Mouse (Mus musculus) heart, embryonic 14.5 days (tissue): ENCODE measurements around the gene Tmc1. TPM values are rescaled to one million over a fixed set of nuclear protein-coding genes. Genes with fewer than 3 reads are reported as not detected.

Experiments
- ATAC-seq: fragments of 200-750 bp; cut with Nextera tagmentation; 2 replicates; pipeline ENCODE4 v1.8.0; 2017; ENCODE audit warnings: low read depth, moderate TSS enrichment; ENCODE audit not compliant: insufficient number of reproducible peaks, insufficient read depth, low FRiP score
- H3K27ac ChIP-seq, 2 experiments: fragments of 200-500 bp in 1 of 2; fragments of 300-500 bp in 1 of 2; sonication (generic) in 1 of 2; replicated peaks in 1 of 2; 2 replicates each; pipeline ENCODE4 v1.5.1; 2012 to 2014; ENCODE audit warnings: low read depth in 2 of 2, low read length in 2 of 2, control low read depth in 1 of 2, mild to moderate bottlenecking in 1 of 2, mixed read lengths in 1 of 2; ENCODE audit not compliant: control insufficient read depth in 1 of 2, insufficient read depth in 1 of 2
- H3K27me3 ChIP-seq: fragments of 300-500 bp; sonication (generic); 2 replicates; pipeline ENCODE4 v1.6.1; 2014; ENCODE audit warnings: mild to moderate bottlenecking, low read length, control low read depth; ENCODE audit not compliant: control insufficient read depth, insufficient read depth
- H3K36me3 ChIP-seq: fragments of 300-500 bp; sonication (generic); 2 replicates; pipeline ENCODE4 v1.6.1; 2014; ENCODE audit warnings: mild to moderate bottlenecking, control low read depth, low read length, mixed read lengths; ENCODE audit not compliant: control insufficient read depth, insufficient read depth
- H3K4me1 ChIP-seq, 2 experiments: fragments of 200-500 bp in 1 of 2; fragments of 300-500 bp in 1 of 2; sonication (generic) in 1 of 2; 2 replicates each; pipeline ENCODE4 v1.6.1; 2012 to 2014; ENCODE audit warnings: low read length in 2 of 2, control low read depth in 1 of 2, mixed read lengths in 1 of 2; ENCODE audit not compliant: control insufficient read depth in 2 of 2, insufficient read depth in 2 of 2
- H3K4me2 ChIP-seq: fragments of 300-500 bp; sonication (generic); 2 replicates; pipeline ENCODE4 v1.6.1; 2014; ENCODE audit warnings: mild to moderate bottlenecking, low read length
- H3K4me3 ChIP-seq, 2 experiments: fragments of 200-500 bp in 1 of 2; fragments of 300-500 bp in 1 of 2; sonication (generic) in 1 of 2; 2 replicates each; pipeline ENCODE4 v1.5.1; 2012 to 2014; ENCODE audit warnings: low read length in 2 of 2, mild to moderate bottlenecking in 2 of 2, control low read depth in 1 of 2, low read depth in 1 of 2, moderate library complexity in 1 of 2; ENCODE audit not compliant: control insufficient read depth in 1 of 2, insufficient read depth in 1 of 2
- H3K9ac ChIP-seq: fragments of 300-500 bp; sonication (generic); 2 replicates; pipeline ENCODE4 v1.6.1; 2014; ENCODE audit warnings: mild to moderate bottlenecking, low read length
- H3K9me3 ChIP-seq: fragments of 300-500 bp; sonication (generic); 2 replicates; pipeline ENCODE4 v1.6.1; 2016; ENCODE audit warnings: low read length, control low read depth; ENCODE audit not compliant: control insufficient read depth
- WGBS: fragments of 180-500 bp; shearing (Covaris S2); extraction: QIAGEN DNeasy Blood & Tissue Kit; methylation state at CpG from one replicate; pipeline ENCODE4 v1.1.7; 2014; 5-methylcytosine and 5-hydroxymethylcytosine counted together
- polyA plus RNA-seq: library from polyadenylated mRNA; unstranded; fragments of >200 nt; fragmentation: Nextera tagmentation; extraction: Ambion mirVana; gene quantifications from 2 replicates; pipeline ENCODE4 v1.2.1, GENCODE M21; 2014

Tmc1 gene
- polyA plus RNA-seq, 1 experiment from 2014 or later, result not detected

DNA sequence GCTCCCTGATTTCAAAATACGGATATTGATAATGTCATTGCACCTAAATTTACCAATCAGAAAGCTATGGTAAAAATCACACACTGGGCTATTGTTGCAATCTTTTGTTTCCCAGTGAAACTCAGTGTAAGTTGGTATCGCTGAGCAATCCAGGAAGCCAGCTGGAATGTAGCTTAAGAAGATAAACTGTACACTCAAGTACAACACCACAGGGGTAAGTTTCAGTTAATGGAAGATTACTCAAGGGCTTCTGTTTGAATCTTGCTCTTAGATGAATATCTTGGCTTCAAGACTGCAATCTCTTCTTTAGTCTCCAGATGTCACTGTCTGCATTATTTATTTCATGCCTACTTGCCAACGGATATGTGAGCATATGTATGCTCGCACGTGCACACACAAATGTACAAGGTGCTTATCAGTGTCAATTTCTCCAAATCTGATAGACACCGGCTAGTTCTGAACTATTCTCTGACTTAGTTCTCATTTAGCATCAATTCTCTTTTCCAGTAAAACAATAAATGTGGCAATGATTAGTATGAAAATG lies 156.4 kb downstream of the Tmc1 start:
- Histone ChIP-seq H3K4me2 (no peak overlapping the region), H3K36me3 (no peaks in the 10 kb centered on the region), H3K9me3 (no peaks in the 10 kb centered on the region), H3K9ac (no peak overlapping the region), H3K27ac (no peak overlapping the region), H3K4me1 (no peaks in the 10 kb centered on the region), H3K27me3 (no peaks in the 10 kb centered on the region), H3K4me3 (no peak overlapping the region)
- no peak for ATAC-seq
- WGBS, result 38% methylated on average over 6 of the region's 6 CpGs

DNA sequence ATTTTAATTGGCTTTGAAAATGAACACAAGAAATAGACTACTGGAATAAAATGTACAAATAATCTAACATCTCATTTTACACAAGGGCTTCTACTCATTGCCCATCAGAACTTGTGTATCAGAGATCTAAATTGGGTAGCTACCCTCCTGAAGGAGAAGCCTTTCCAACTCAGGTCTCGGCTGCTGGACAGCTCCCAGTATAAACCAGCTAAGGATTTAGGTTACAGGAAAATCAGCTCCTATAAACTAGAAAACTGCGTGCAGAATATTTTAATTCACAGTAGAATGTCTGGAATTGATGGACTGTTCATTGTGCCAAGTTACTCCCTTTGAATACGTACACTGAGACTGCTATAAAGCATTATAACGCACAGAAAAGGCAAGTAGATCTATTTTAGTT lies 158.0 kb downstream of the Tmc1 start:
- Histone ChIP-seq H3K9ac (no peak overlapping the region), H3K36me3 (no peaks in the 10 kb centered on the region), H3K27me3 (no peaks in the 10 kb centered on the region), H3K9me3 (no peaks in the 10 kb centered on the region), H3K4me1 (no peaks in the 10 kb centered on the region), H3K27ac (no peak overlapping the region), H3K4me2 (no peak overlapping the region), H3K4me3 (no peak overlapping the region)
- no peak for ATAC-seq
- 51% methylated on average over 4 of the region's 4 CpGs for WGBS

DNA sequence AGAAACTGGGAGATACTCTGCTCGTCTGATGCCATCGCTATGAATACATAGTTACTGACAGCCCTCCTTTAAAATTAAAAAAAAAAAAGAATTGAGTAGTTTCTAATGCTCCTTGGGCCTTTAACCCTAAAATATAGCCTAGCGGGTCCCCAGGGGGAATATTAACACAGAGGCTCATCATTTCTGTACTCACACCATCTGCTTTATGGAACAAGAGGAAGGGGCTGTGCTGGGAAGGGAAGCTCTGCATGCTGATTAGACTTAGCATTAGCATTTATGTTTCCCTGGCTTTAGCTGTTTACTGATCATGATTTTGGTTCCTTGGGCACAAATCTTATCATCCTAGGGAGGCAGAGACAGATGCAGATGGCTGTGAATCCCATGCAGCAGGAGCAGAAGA lies 159.0 kb downstream of the Tmc1 start:
- Histone ChIP-seq H3K4me3 (no peak overlapping the region), H3K27me3 (no peaks in the 10 kb centered on the region), H3K36me3 (no peaks in the 10 kb centered on the region), H3K27ac (no peak overlapping the region), H3K4me1 (no peaks in the 10 kb centered on the region), H3K4me2 (no peak overlapping the region), H3K9me3 (no peaks in the 10 kb centered on the region), H3K9ac (no peak overlapping the region)
- ATAC-seq, result no peak
- 82% methylated on average over 3 of the region's 3 CpGs for WGBS

DNA sequence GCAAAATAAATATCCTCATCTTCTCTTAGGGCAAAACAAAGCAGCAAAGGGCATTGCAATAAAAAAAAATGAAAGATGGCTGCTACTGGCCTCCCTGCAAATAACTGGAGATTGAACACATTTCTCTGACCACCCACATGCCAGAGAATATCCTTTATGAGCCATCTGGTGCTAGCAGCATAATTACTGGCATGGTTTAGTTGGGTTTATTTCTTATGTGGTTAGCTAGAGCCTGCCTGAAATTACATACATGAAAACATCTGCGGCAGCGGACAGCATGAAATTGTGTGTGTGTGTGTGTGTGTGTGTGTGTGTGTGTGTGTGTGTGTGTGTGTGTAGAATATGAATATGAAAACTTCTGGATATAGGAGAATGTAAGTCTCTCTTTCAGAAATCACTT lies 161.2 kb downstream of the Tmc1 start:
- H3K9ac ChIP-seq, result no peak overlapping the region
- H3K4me3 ChIP-seq, result no peak overlapping the region
- H3K9me3 ChIP-seq, result no peaks in the 10 kb centered on the region
- 84% methylated on average over 2 of the region's 2 CpGs for WGBS
- no peak overlapping the region for H3K4me2 ChIP-seq
- H3K27me3 ChIP-seq, result no peaks in the 10 kb centered on the region
- H3K27ac ChIP-seq, result no peak overlapping the region
- no peak for ATAC-seq
- H3K36me3 ChIP-seq, result no peaks in the 10 kb centered on the region
- H3K4me1 ChIP-seq, result no peaks in the 10 kb centered on the region

DNA sequence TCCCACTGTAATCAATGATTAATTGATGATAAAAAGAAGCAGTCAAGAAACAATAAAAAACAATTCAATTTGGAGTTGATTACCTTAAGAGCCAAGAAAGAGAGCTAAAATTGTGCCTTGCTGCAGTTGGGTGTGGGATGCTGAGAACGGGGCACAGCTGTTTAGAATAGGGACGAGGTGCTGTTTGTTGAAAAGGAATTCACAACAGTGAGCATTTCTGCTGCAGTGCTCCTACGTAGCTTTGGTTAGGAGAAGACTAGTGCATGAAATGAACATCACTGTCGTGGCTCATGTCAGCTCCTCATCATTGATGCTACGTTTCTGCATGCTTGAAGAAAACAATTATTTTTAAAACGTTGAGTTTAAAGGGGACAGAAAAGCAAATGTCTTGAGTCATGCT lies 166.7 kb downstream of the Tmc1 start:
- WGBS, result 74% methylated on average over 6 of the region's 6 CpGs
- H3K9ac ChIP-seq, result no peak overlapping the region
- ATAC-seq, result no peak

DNA sequence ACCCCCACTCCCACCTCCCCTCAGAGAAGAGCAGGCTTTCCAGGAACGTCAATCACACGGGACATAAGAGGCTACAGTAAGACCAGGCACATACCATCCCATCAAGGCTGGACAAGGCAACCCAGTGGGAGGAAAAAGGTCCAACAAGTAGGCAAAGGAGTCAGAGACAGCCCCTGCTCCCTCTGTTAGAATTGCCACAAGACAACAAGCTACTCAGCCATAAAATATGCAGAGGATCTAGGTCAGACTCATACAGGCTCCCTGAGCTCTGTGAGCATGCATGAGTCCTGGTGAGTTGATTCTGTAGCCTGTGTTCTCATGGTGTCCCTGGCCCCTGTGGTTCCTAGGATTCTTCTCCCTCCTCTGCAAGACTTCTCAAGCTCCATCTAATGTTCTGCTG lies 178.3 kb downstream of the Tmc1 start:
- 50% methylated on average over 2 of the region's 2 CpGs for WGBS
- Histone ChIP-seq H3K9ac (no peak overlapping the region), H3K4me1 (no peaks in the 10 kb centered on the region), H3K36me3 (no peaks in the 10 kb centered on the region), H3K27ac (no peak overlapping the region), H3K4me2 (no peak overlapping the region), H3K9me3 (no peaks in the 10 kb centered on the region), H3K27me3 (no peaks in the 10 kb centered on the region), H3K4me3 (no peak overlapping the region)
- ATAC-seq, result no peak

More for the DNA sequence above, 166.7 kb downstream of the Tmc1 start:
- Histone ChIP-seq H3K4me2 (no peak overlapping the region), H3K27me3 (no peaks in the 10 kb centered on the region), H3K36me3 (no peaks in the 10 kb centered on the region), H3K27ac (no peak overlapping the region), H3K4me1 (no peaks in the 10 kb centered on the region), H3K4me3 (no peak overlapping the region), H3K9me3 (no peaks in the 10 kb centered on the region)

DNA sequence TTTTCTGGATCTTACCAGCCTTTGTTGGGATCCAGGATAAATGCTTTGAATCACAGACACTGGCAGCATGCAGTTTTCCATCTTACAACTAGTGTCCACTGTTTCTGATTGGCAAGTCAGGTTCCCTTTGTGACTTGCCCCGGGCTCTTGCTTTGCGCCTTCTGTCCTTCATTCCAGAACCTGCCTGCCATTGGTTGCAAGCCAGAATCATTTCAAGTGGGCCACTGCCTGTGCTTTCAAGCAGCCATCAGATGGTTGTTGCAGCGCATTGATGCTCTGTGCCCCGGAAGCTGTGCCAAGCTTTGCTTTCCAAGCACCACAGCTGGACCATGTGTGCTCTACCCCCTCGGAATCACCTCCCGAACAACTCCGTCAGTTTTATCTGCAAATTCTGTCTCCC lies 180.1 kb downstream of the Tmc1 start:
- no peaks in the 10 kb centered on the region for H3K4me1 ChIP-seq
- H3K9ac ChIP-seq, result no peak overlapping the region
- no peaks in the 10 kb centered on the region for H3K36me3 ChIP-seq
- no peak overlapping the region for H3K27ac ChIP-seq
- no peak for ATAC-seq
- H3K9me3 ChIP-seq, result no peaks in the 10 kb centered on the region
- H3K4me3 ChIP-seq, result no peak overlapping the region
- 80% methylated on average over 7 of the region's 7 CpGs for WGBS
- H3K27me3 ChIP-seq, result no peaks in the 10 kb centered on the region
- H3K4me2 ChIP-seq, result no peak overlapping the region

DNA sequence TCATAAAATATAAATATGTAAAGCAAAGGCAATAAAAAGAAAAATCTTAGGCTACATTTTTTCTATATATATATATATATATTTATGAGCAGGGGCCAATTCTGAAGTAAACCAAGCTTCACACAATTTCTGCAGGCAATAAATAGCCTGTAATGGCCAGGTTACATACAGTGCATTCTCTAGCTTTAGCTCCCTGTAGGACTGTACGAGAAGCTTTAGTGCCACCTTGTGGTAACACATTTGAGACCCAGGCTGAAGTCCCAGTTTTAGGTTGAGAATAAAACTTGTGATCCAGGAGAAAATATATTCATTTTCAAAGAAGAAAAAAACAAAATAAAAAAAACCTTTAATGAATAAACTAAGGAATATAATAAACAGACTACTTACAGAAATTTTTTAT lies 189.8 kb downstream of the Tmc1 start:
- no peak for ATAC-seq
- H3K4me3 ChIP-seq, result no peak overlapping the region
- no peaks in the 10 kb centered on the region for H3K9me3 ChIP-seq
- H3K4me2 ChIP-seq, result no peak overlapping the region
- WGBS, result 13% methylated on average over 1 of the region's 1 CpGs
- no peaks in the 10 kb centered on the region for H3K4me1 ChIP-seq
- no peak overlapping the region for H3K9ac ChIP-seq
- no peak overlapping the region for H3K27ac ChIP-seq
- H3K27me3 ChIP-seq, result no peaks in the 10 kb centered on the region
- no peaks in the 10 kb centered on the region for H3K36me3 ChIP-seq
